Mouse (Mus musculus): ENCODE results near the gene Sub1.

Gene Sub1

DNA sequence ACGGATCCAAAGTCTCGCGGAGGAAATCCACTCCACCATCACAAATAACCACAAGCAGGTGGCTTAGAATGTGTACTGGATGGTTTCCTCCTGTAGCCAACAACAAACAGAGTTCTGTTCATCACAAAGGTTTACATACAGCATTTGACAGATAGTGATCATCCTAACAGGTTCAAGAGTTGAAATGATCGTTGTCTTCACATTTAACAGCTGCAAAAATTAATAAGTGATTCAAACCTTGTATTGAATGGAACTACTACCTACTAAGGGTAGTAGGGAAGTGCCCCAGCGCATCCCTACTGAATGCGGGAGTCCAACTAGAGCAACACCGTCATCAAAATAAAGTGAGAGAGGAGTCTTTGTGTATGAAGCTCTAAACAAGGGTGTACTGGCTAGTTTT, at the start of gene Sub1:
Sub1 (minus strand) TSS at position 101 of the 400 bp plus-strand sequence.
- no peak for DNase-seq

DNA sequence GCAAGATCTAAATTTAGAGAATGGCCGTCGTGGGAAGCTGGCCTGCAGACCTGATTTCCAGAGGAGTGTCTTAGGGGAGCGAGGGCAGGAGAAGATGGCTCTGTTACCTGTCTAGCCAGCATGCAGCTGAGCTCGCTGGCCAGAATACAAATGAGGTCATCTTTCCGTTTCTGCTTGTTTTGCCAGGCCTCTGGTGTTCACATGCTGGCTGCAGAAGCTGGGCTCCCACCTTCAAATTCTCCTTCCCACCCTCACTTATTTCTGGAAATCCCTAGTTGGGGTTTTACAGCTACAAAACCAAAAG, 43.6 kb upstream of the Sub1 start:
- DNase-seq, result no peak

DNA sequence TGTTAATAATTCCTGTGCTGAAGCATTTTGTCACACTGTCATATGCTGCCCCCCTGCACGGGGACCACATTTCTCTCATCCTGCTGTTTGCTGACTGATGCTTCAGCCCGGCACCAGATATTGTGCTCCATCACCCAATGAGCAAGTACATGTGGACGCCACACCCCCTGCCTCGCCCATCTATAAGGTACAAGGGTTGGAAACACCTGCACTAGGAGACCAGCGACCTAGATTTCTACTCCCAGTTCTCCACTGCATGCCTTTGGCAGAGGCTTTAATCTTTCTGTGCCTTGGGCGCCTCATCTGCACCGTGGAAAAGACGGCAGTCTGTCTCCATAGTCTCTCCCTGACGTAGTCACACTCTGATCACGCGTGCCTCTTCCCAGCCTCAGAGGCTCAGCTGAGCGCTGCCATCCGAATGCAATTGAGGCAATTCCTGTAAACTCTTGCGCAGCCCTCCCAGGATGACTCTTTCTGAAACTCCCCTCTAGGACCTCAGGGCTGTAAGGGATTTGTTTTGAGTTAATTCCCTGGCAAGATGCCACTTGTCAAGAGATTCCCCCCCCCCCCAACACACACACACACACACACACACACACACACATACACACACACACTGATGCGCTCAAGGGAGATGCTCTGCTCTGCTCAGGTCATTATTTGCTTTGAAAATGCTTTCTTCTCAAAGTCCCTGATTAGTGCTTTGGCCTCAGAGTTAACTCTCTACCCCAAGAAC, 43.1 kb upstream of the Sub1 start:
- DNase-seq, result no peak

DNA sequence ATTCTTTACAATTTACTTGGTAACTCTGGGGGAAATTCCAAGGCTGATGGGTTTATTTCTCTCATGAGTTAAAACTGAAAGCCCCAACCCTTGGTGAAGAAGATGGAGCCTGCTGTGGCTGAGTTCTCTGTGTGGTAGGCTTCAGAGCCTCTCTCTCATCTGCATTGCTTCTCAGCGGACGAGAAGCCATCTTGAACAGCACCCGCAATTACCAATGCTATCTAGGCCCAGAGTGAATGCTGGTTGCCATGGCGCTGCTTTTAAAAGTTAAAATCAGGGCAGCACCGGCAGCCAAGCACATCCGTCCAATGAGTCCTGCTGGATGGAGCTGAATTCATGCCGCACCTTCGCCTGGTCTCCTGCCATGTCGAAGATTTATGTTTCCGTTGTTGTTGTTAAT, 42.5 kb upstream of the Sub1 start:
- no peak for DNase-seq

DNA sequence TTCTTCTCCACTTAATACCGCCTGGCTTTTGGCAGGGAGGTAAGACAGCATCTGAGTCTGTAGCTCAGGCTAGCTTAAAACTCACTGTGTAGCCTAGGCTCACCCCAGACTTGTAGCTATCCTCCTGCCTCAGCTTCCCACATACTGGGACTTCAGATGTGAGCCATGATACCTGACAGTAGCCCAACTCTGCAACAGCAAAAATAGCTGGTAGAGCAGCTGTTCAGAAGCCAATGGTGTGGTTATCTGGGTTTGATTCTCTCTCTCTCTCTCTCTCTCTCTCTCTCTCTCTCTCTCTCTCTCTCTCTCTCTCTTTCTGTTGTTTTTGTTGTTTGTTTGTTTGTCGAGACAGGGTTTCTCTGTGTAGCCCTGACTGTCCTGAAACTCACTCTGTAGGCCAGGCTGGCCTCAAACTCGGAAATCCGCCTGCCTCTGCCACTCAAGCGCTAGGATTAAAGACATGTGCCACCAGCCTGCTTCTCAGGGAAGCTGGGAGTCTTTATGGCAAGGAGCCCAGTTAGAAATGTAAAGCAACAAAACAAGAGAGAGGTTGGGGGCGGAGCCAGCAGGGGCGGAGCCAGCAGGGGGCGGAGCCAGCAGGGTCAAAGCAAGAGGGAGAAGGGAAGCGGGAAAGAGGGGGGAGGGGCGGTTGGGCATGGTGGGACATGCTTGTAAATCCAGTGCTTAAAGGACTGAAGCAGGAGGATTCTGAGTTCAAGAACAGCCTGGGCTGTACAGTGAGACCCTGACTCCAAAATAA, 41.3 kb upstream of the Sub1 start:
- no peak for DNase-seq

DNA sequence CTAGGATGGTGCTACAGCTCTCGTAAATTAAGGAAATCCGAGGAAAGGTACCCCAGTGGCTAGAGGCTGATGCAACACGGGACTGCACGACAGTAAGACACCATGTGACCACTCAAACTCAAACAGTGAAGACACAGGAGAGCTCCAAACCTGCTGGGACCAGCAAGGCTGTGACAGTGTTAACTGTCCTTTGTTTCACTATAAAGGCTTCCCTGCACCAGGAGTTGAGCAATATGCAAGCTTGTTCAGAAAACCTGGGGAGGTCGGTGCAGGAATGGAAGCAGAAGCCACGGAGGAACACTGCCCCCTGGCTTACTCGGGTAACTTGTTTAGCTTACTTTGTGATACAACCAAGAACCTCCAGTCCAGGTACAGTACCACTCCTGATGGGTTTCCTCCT, 40.4 kb upstream of the Sub1 start:
- peak; percentile 11 to 13 for DNase-seq

- no peak for DNase-seq
Measured at GRCm38 (mm10) chr15:12036675-12037074, 39.9 kb upstream of the Sub1 start.

DNA sequence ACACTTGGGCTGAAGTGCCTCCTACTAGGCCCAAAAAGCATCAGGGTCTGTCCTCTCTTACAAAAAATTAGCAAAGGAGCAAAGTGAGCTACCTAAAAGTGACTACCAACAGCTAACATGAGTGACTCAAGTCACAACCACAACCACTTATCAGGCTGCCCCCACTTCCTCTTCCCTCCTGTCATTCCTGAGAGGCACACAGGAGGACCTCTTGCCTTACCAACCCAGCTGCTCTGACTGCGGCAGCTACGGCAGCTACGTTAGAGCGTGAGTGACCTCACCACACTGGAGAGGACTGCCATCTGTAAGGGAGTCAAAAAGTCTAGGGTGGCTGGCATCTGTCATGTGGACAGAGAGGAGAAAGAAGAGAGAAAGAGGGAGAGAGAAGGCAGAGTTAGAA, 37.5 kb upstream of the Sub1 start:
- no peak for DNase-seq

DNA sequence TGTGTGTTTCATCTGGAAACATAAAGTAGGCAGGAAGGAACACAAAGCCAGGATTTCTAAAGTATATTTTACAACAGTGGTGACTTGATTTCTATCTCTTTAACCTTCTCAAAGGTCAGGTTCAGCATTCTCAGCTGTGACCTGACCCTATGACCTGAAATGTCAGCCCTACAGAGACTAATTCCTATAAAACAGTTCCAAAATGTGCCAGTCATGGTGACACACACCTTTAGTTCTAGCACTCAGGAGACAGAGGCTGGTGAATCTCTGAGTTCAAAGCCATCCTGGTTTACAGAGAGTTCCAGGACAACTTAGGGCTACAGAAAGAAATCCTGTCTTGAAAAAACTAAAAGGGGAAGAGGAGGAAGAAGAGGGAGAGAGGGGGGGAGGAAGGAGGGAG, 36.4 kb upstream of the Sub1 start:
- DNase-seq, result no peak

GRCm38 (mm10) chr15:12032512-12032911, 35.7 kb upstream of the Sub1 start:
- DNase-seq, result no peak

DNA sequence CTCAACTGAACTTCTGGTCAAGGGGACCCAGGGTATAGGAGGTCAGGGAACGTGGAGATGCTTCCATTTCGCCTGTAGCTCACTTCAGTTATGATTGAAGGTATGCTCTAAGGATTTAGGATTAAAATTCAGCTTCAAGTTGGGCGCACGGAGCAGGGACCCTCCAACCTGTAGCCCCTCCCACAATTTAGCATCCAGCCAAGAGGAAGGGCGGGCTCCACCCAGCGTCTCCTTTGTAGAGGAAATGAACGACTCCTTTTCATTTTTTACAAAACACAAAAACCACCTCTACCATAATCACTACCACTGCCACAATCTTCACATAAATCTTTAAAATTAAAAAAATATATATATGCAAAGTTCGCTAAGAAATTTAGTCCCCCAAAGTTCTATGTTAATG, 35.1 kb upstream of the Sub1 start:
- no peak for DNase-seq

DNA sequence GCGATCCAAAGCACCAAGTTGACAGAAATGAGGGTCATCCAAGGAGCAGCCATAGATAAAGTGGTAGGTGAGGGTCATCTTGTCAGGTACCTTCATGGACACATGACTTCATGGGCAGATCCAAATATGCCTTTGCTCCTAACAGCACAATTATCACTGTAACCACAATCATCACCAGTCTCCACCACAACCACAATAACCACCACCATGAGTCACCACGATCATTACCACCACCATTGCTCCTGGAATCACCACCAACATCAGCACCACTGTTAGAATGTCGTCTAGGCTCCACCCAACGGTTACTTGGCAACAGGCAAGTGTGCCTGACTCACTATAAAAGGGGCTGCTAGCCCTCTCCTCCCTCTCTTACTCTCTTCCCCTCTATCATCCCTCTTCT, 33.4 kb upstream of the Sub1 start:
- no peak for DNase-seq

- DNase-seq, result no peak
Measured at GRCm38 (mm10) chr15:12027807-12028206, 31.0 kb upstream of the Sub1 start.

DNA sequence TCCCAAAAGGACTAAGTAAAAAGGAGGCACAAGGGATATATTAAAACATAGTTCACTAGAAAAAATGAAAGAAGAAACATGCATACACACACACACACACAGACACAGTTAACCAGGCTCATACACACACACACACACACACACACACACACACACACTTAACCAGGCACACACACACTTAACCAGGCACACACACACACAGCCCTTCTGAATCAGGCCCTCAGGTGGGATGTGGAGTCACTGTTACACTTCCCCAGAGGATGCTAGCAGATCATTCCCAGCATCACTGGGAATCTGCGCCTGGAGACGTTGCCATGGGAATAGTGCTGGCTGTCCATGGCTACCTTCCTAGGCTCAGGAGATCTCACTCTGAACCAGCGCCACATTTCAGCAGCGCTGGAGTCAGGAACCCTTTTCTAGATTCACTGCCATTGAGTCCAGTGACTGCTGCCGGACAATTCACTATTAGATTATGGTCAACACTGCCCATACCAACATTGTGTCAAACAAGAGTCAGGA, 30.2 kb upstream of the Sub1 start:
- DNase-seq, result no peak

- DNase-seq, result no peak
Measured at GRCm38 (mm10) chr15:12026026-12026425, 29.2 kb upstream of the Sub1 start.

DNA sequence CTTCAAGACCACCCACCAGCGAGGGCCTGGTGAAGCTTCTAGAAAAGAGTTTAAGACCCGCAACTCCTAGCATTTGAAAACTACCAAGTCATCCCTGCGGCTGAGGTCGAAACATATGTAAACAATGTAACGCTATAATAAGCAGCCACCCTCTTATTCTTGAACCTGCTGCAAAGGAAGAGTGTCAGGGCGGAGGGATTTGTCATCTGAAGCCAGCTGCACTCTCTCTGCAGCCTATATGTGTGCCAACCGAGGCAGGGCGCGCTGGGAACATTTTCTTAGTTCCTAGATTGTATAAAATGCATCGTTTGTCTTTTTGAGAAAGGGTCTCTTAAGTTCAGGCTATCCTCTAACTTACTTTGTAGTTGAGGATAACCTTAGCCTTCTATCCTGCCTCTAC, 28.6 kb upstream of the Sub1 start:
- no peak for DNase-seq

DNA sequence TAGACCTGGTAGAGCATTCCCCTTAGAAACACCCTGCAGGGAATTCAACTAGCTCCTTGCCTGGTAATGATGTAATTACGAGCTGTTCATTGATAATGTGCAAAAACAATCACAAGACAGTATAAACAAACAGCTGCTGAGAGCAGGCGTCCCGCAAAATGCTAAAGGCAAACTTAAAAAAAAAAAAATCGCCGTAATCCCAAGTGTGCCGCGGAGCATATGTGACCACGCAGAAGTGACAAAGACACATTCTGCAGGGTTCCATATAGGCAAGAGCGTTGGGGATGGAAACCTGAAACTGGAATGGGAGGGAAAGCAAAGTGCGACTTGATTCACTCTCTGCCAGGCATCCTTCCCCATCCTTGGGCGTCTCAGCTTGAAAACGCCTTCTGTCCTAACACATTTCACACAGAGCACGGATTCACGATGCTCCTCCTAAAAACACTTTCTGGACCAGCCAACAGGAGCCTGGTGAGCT, 28.0 kb upstream of the Sub1 start:
- DNase-seq, result no peak

DNA sequence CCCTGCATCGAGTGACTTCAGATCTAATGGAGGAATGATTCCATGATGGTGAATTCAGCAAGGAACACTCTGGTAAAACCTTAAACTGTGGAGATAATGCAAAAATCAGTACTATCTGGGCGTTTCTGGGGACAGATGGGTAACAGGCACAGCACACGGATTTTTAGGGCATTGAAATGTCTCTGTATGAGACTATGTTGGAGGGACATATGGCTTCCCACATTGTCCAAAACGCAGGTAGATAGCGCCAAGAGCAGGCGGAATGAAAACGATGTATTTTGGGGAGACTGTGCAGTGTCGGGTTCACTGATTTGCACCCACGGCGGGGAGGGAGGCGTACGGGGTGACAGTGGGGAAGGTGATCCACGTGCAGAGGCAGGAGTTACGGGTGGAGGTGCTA, 22.7 kb upstream of the Sub1 start:
- DNase-seq, result no peak

DNA sequence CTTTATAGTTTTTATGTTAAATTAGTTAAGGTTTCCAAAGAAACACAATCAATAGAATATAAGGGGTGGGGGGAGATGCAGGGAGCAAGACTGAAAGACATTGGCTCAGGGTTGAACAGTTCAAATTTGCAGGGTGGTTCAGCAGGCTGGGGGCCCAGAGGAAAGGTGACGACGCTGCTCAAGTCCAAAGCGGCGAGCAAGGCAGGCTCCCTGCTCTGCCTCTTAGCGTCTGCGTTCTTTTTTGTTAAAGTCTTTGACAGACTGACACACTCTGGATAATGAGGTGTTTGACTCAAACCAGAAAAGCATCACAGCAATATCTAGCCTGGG, 21.6 kb upstream of the Sub1 start:
- no peak for DNase-seq

- DNase-seq, result no peak
Measured at GRCm38 (mm10) chr15:12017700-12018427, 21.1 kb upstream of the Sub1 start.

- no peak for DNase-seq
Measured at GRCm38 (mm10) chr15:12014197-12014905, 17.6 kb upstream of the Sub1 start.

- no peak for DNase-seq
Measured at GRCm38 (mm10) chr15:12013532-12014196, 16.9 kb upstream of the Sub1 start.

Data from thymus, adult 18-20 months (tissue).